Mouse (Mus musculus) intestine, embryonic 14.5 days (tissue): Measurements from ENCODE around the gene Rnf128. TPM values are rescaled to one million over a fixed set of nuclear protein-coding genes. Genes with fewer than 3 reads are reported as not detected.
A peak's percentile ranks its signal among the peaks of the same experiment; 100 is the strongest.
"Not testable (repeated sequence)": the region's sequence is repeated elsewhere in the genome, so short reads cannot be mapped to it uniquely, and the experiment has no call there.

ENCODE experiments used
- ATAC-seq: fragments of 200-750 bp; cut with Nextera tagmentation; replicated peaks from 2 replicates; pipeline ENCODE4 v1.8.0; 2017; ENCODE audit warnings: low read depth, moderate number of reproducible peaks, moderate TSS enrichment, moderate library complexity; ENCODE audit not compliant: low FRiP score, low TSS enrichment
- DNase-seq: peaks from one replicate; pipeline ENCODE4 v3.0.0-alpha.2; 2018; ENCODE audit warnings: low spot score
- H3K27ac ChIP-seq: fragments of 300-500 bp; sonication (generic); 2 replicates; pipeline ENCODE4 v1.5.1; 2014; ENCODE audit warnings: low read depth, mild to moderate bottlenecking, control low read depth
- H3K27me3 ChIP-seq: fragments of 300-500 bp; sonication (generic); replicated peaks from 2 replicates; pipeline ENCODE4 v1.6.1; 2014; ENCODE audit warnings: low read length, control low read depth; ENCODE audit not compliant: control insufficient read depth, insufficient read depth
- H3K36me3 ChIP-seq: fragments of 300-500 bp; sonication (generic); 2 replicates; pipeline ENCODE4 v1.6.1; 2014; ENCODE audit warnings: low read length, control low read depth; ENCODE audit not compliant: control insufficient read depth, insufficient read depth
- H3K4me1 ChIP-seq: fragments of 300-500 bp; sonication (generic); replicated peaks from 2 replicates; pipeline ENCODE4 v1.6.1; 2014; ENCODE audit warnings: low read length, control low read depth, mixed read lengths; ENCODE audit not compliant: control insufficient read depth, insufficient read depth
- H3K4me2 ChIP-seq: fragments of 300-500 bp; sonication (generic); 2 replicates; pipeline ENCODE4 v1.6.1; 2014; ENCODE audit warnings: low read length
- H3K4me3 ChIP-seq: fragments of 300-500 bp; sonication (generic); 2 replicates; pipeline ENCODE4 v1.5.1; 2014; ENCODE audit warnings: low read depth, low read length, control low read depth, mixed read lengths
- H3K9ac ChIP-seq: fragments of 300-500 bp; sonication (generic); 2 replicates; pipeline ENCODE4 v1.6.1; 2014; ENCODE audit warnings: mild to moderate bottlenecking, low read length
- H3K9me3 ChIP-seq: fragments of 300-500 bp; sonication (generic); 2 replicates; pipeline ENCODE4 v1.6.1; 2016; ENCODE audit warnings: low read length, control low read depth; ENCODE audit not compliant: control insufficient read depth
- WGBS: fragments of 180-500 bp; shearing (Covaris S2); extraction: QIAGEN DNeasy Blood & Tissue Kit; methylation state at CpG from one replicate; pipeline ENCODE4 v1.1.7; 2014; 5-methylcytosine and 5-hydroxymethylcytosine counted together
- polyA plus RNA-seq: library from polyadenylated mRNA; unstranded; fragments of >200 nt; fragmentation: Nextera tagmentation; extraction: Ambion mirVana; gene quantifications from 2 replicates; pipeline ENCODE4 v1.2.1, GENCODE M21; 2014

Gene Rnf128
- polyA plus RNA-seq, 1 experiment from 2014 or later = 99.4 TPM

- not testable (repeated sequence) for ATAC-seq, H3K27me3 ChIP-seq, H3K27ac ChIP-seq, H3K4me3 ChIP-seq, H3K9ac ChIP-seq, H3K9me3 ChIP-seq, H3K36me3 ChIP-seq, H3K4me1 ChIP-seq, H3K4me2 ChIP-seq, DNase-seq
- WGBS = 76% methylated on average over 2 of the region's 2 CpGs
Measured at GRCm38 (mm10) chrX:139586676-139587075, 23.6 kb downstream of the Rnf128 start.

GRCm38 (mm10) chrX:139596404-139596803, 33.3 kb downstream of the Rnf128 start:
- 80% methylated on average over 6 of the region's 6 CpGs for WGBS
- Histone ChIP-seq H3K36me3 (no peaks in the 10 kb centered on the region), H3K4me2 (no peak overlapping the region), H3K9ac (no peak overlapping the region), H3K9me3 (no peaks in the 10 kb centered on the region), H3K4me3 (no peak overlapping the region), H3K27ac (no peak overlapping the region), H3K4me1 (no peaks in the 10 kb centered on the region), H3K27me3 (no peaks in the 10 kb centered on the region; the same call in 1 of the 2 replicates)
- no peak for ATAC-seq
- DNase-seq = no peak

- peak overlapping the region; percentile 61 for H3K4me2 ChIP-seq
- no peaks in the 10 kb centered on the region for H3K4me1 ChIP-seq
- H3K4me3 ChIP-seq = peak overlapping the region; percentile 52
- H3K9ac ChIP-seq = peak overlapping the region; percentile 55
- no peaks in the 10 kb centered on the region for H3K36me3 ChIP-seq
- H3K27ac ChIP-seq = no peak overlapping the region
- H3K9me3 ChIP-seq = no peaks in the 10 kb centered on the region
- peak; percentile 92 for ATAC-seq
- WGBS = 9% methylated on average over 41 of the region's 44 CpGs
- no peaks in the 10 kb centered on the region for H3K27me3 ChIP-seq
- peak; percentile 80 for DNase-seq
Measured at GRCm38 (mm10) chrX:139610033-139610764, 47.1 kb downstream of the Rnf128 start.

GRCm38 (mm10) chrX:139610765-139611300, 47.7 kb downstream of the Rnf128 start:
- H3K27ac ChIP-seq = no peak overlapping the region

GRCm38 (mm10) chrX:139614761-139615160, 51.6 kb downstream of the Rnf128 start:
- H3K4me3 ChIP-seq = no peak overlapping the region
- H3K27me3 ChIP-seq = no peaks in the 10 kb centered on the region
- H3K27ac ChIP-seq = no peak overlapping the region
- WGBS = 90% methylated on average over 2 of the region's 2 CpGs
- ATAC-seq = no peak
- H3K36me3 ChIP-seq = no peaks in the 10 kb centered on the region
- no peaks in the 10 kb centered on the region for H3K9me3 ChIP-seq
- H3K4me1 ChIP-seq = no peaks in the 10 kb centered on the region
- no peak overlapping the region for H3K9ac ChIP-seq
- DNase-seq = no peak
- no peak overlapping the region for H3K4me2 ChIP-seq

More at GRCm38 (mm10) chrX:139610765-139611300, 47.7 kb downstream of the Rnf128 start:
- Histone ChIP-seq H3K9ac (peak overlapping the region; percentile 55), H3K36me3 (no peaks in the 10 kb centered on the region), H3K27me3 (no peaks in the 10 kb centered on the region), H3K4me3 (peak overlapping the region; percentile 52), H3K4me1 (no peaks in the 10 kb centered on the region), H3K4me2 (peak overlapping the region; percentile 61), H3K9me3 (no peaks in the 10 kb centered on the region)
- 17% methylated on average over 53 of the region's 54 CpGs for WGBS
- DNase-seq = no peak
- ATAC-seq = peak; percentile 84; the same call in 1 of the 2 replicates

GRCm38 (mm10) chrX:139622071-139622470, 59.0 kb downstream of the Rnf128 start:
- 75% methylated on average over 3 of the region's 4 CpGs for WGBS

GRCm38 (mm10) chrX:139634758-139635157, 71.6 kb downstream of the Rnf128 start:
- H3K4me1 ChIP-seq = no peaks in the 10 kb centered on the region
- H3K4me2 ChIP-seq = no peak overlapping the region
- H3K36me3 ChIP-seq = no peaks in the 10 kb centered on the region
- WGBS = 64% methylated on average over 4 of the region's 4 CpGs
- no peaks in the 10 kb centered on the region for H3K9me3 ChIP-seq
- DNase-seq (no peak), ATAC-seq (no peak)
- no peak overlapping the region for H3K27ac ChIP-seq
- no peaks in the 10 kb centered on the region for H3K27me3 ChIP-seq
- no peak overlapping the region for H3K9ac ChIP-seq
- H3K4me3 ChIP-seq = no peak overlapping the region

More at GRCm38 (mm10) chrX:139622071-139622470, 59.0 kb downstream of the Rnf128 start:
- no peak overlapping the region for H3K4me3 ChIP-seq
- no peak for DNase-seq
- H3K27me3 ChIP-seq = no peaks in the 10 kb centered on the region
- H3K36me3 ChIP-seq = no peaks in the 10 kb centered on the region
- H3K4me2 ChIP-seq = no peak overlapping the region
- no peak overlapping the region for H3K27ac ChIP-seq
- no peaks in the 10 kb centered on the region for H3K9me3 ChIP-seq
- H3K4me1 ChIP-seq = no peaks in the 10 kb centered on the region
- no peak for ATAC-seq
- no peak overlapping the region for H3K9ac ChIP-seq

- Histone ChIP-seq H3K9ac (no peak overlapping the region), H3K27me3 (no peaks in the 10 kb centered on the region), H3K36me3 (no peaks in the 10 kb centered on the region), H3K4me3 (no peak overlapping the region), H3K9me3 (no peaks in the 10 kb centered on the region), H3K4me2 (no peak overlapping the region), H3K4me1 (no peaks in the 10 kb centered on the region), H3K27ac (no peak overlapping the region)
- DNase-seq (no peak), ATAC-seq (no peak)
- 60% methylated on average over 2 of the region's 2 CpGs for WGBS
Measured at GRCm38 (mm10) chrX:139639744-139640143, 76.6 kb downstream of the Rnf128 start.

- Histone ChIP-seq H3K4me3 (no peak overlapping the region), H3K9me3 (no peaks in the 10 kb centered on the region), H3K27ac (no peak overlapping the region), H3K27me3 (no peaks in the 10 kb centered on the region), H3K4me1 (no peaks in the 10 kb centered on the region), H3K4me2 (no peak overlapping the region), H3K9ac (no peak overlapping the region), H3K36me3 (no peaks in the 10 kb centered on the region)
- no peak; the same call in 1 of the 2 replicates for ATAC-seq
- DNase-seq = no peak
Measured at GRCm38 (mm10) chrX:139640418-139640817, 77.3 kb downstream of the Rnf128 start.
